Mouse (Mus musculus) kidney, embryonic 16.5 days (tissue): Measurements from ENCODE around the gene Cfap43. TPM values are rescaled to one million over a fixed set of nuclear protein-coding genes. Genes with fewer than 3 reads are reported as not detected.

ENCODE experiments used
- ATAC-seq: fragments of 200-750 bp; cut with Nextera tagmentation; 2 replicates; pipeline ENCODE4 v1.8.0; 2017; ENCODE audit warnings: moderate TSS enrichment; ENCODE audit not compliant: low FRiP score, low TSS enrichment
- H3K27ac ChIP-seq: fragments of 300-500 bp; sonication (generic); 2 replicates; pipeline ENCODE4 v1.5.1; 2014; ENCODE audit warnings: low read length
- H3K27me3 ChIP-seq: fragments of 300-500 bp; sonication (generic); 2 replicates; pipeline ENCODE4 v1.6.1; 2014; ENCODE audit warnings: low read length, control low read depth, mixed read lengths; ENCODE audit not compliant: insufficient read depth
- H3K36me3 ChIP-seq: fragments of 300-500 bp; sonication (generic); 2 replicates; pipeline ENCODE4 v1.6.1; 2014; ENCODE audit warnings: low read length, control low read depth, mixed read lengths; ENCODE audit not compliant: insufficient read depth
- H3K4me1 ChIP-seq: fragments of 300-500 bp; sonication (generic); 2 replicates; pipeline ENCODE4 v1.6.1; 2014; ENCODE audit warnings: low read length, control low read depth, mixed read lengths; ENCODE audit not compliant: insufficient read depth
- H3K4me2 ChIP-seq: fragments of 300-500 bp; sonication (generic); replicated peaks from 2 replicates; pipeline ENCODE4 v1.6.1; 2014; ENCODE audit warnings: low read depth, low read length
- H3K4me3 ChIP-seq: fragments of 300-500 bp; sonication (generic); 2 replicates; pipeline ENCODE4 v1.5.1; 2014; ENCODE audit warnings: mild to moderate bottlenecking, low read length
- H3K9ac ChIP-seq: fragments of 300-500 bp; sonication (generic); replicated peaks from 2 replicates; pipeline ENCODE4 v1.6.1; 2014; ENCODE audit warnings: low read length
- H3K9me3 ChIP-seq: fragments of 300-500 bp; sonication (generic); 2 replicates; pipeline ENCODE4 v1.6.1; 2016; ENCODE audit warnings: low read length, control low read depth
- WGBS: fragments of 180-500 bp; shearing (Covaris S2); extraction: QIAGEN DNeasy Blood & Tissue Kit; methylation state at CpG from one replicate; pipeline ENCODE4 v1.1.7; 2014; 5-methylcytosine and 5-hydroxymethylcytosine counted together
- polyA plus RNA-seq: library from polyadenylated mRNA; unstranded; fragments of >200 nt; fragmentation: Nextera tagmentation; extraction: Ambion mirVana; gene quantifications from 2 replicates; pipeline ENCODE4 v1.2.1, GENCODE M21; 2015

Cfap43 gene
- polyA plus RNA-seq, 1 experiment from 2014 or later, result 0.05 TPM

- Histone ChIP-seq H3K27me3 (peaks cover 13% of the 10 kb centered on the region), H3K4me1 (peaks cover 3% of the 10 kb centered on the region; the same call in 1 of the 2 replicates), H3K9me3 (no peaks in the 10 kb centered on the region), H3K9ac (no peak overlapping the region), H3K4me3 (no peak overlapping the region), H3K27ac (no peak overlapping the region), H3K36me3 (no peaks in the 10 kb centered on the region), H3K4me2 (0 out of 2 replicates have a peak overlapping the region, but pooled peaks have one; percentile 10)
- no peak for ATAC-seq
- 26% methylated on average over 8 of the region's 9 CpGs for WGBS
These were observed 98.1 kb downstream of the Cfap43 start for GRCm38 (mm10) chr19:47820832-47821493.

- WGBS, result 79% methylated on average over 9 of the region's 9 CpGs
- H3K36me3 ChIP-seq, result no peaks in the 10 kb centered on the region
- peaks cover 3% of the 10 kb centered on the region; the same call in 1 of the 2 replicates for H3K4me1 ChIP-seq
- H3K27me3 ChIP-seq, result peaks cover 8% of the 10 kb centered on the region
- H3K4me3 ChIP-seq, result no peak overlapping the region
- no peaks in the 10 kb centered on the region for H3K9me3 ChIP-seq
- no peak overlapping the region for H3K4me2 ChIP-seq
- no peak overlapping the region for H3K27ac ChIP-seq
- ATAC-seq, result no peak
- no peak overlapping the region for H3K9ac ChIP-seq
These were observed 101.4 kb downstream of the Cfap43 start for GRCm38 (mm10) chr19:47817692-47818091.

GRCm38 (mm10) chr19:47814721-47815120 is 104.4 kb downstream of the Cfap43 start:
- H3K4me3 ChIP-seq, result no peak overlapping the region
- no peak for ATAC-seq
- H3K4me2 ChIP-seq, result no peak overlapping the region
- 92% methylated on average over 5 of the region's 5 CpGs for WGBS
- no peak overlapping the region for H3K27ac ChIP-seq
- no peaks in the 10 kb centered on the region for H3K27me3 ChIP-seq
- H3K4me1 ChIP-seq, result no peaks in the 10 kb centered on the region
- no peaks in the 10 kb centered on the region for H3K36me3 ChIP-seq
- H3K9me3 ChIP-seq, result no peaks in the 10 kb centered on the region
- H3K9ac ChIP-seq, result no peak overlapping the region

- no peak overlapping the region for H3K27ac ChIP-seq
- no peak overlapping the region for H3K4me3 ChIP-seq
- ATAC-seq, result no peak
- H3K36me3 ChIP-seq, result no peaks in the 10 kb centered on the region
- no peaks in the 10 kb centered on the region for H3K9me3 ChIP-seq
- no peaks in the 10 kb centered on the region for H3K4me1 ChIP-seq
- H3K4me2 ChIP-seq, result no peak overlapping the region
- no peak overlapping the region for H3K9ac ChIP-seq
- no peaks in the 10 kb centered on the region for H3K27me3 ChIP-seq
- 57% methylated on average over 10 of the region's 10 CpGs for WGBS
These were observed 107.0 kb downstream of the Cfap43 start for GRCm38 (mm10) chr19:47812091-47812490.

- no peaks in the 10 kb centered on the region for H3K9me3 ChIP-seq
These were observed 120.5 kb downstream of the Cfap43 start for GRCm38 (mm10) chr19:47798583-47798982.

GRCm38 (mm10) chr19:47796699-47797098 is 122.4 kb downstream of the Cfap43 start:
- no peak overlapping the region for H3K4me2 ChIP-seq
- H3K27me3 ChIP-seq, result no peaks in the 10 kb centered on the region
- no peaks in the 10 kb centered on the region for H3K9me3 ChIP-seq
- no peak overlapping the region for H3K27ac ChIP-seq
- H3K36me3 ChIP-seq, result no peaks in the 10 kb centered on the region
- WGBS, result 78% methylated on average over 7 of the region's 7 CpGs
- H3K4me3 ChIP-seq, result no peak overlapping the region
- 0 out of 2 replicates have a peak, but pooled peaks cover 4% of the 10 kb centered on the region for H3K4me1 ChIP-seq
- ATAC-seq, result no peak
- H3K9ac ChIP-seq, result no peak overlapping the region

More at GRCm38 (mm10) chr19:47798583-47798982, 120.5 kb downstream of the Cfap43 start:
- no peak overlapping the region for H3K4me2 ChIP-seq
- WGBS, result 22% methylated on average over 10 of the region's 10 CpGs
- no peak for ATAC-seq
- H3K9ac ChIP-seq, result no peak overlapping the region
- no peak overlapping the region for H3K4me3 ChIP-seq
- H3K27me3 ChIP-seq, result no peaks in the 10 kb centered on the region
- 0 out of 2 replicates have a peak, but pooled peaks cover 4% of the 10 kb centered on the region for H3K4me1 ChIP-seq
- H3K27ac ChIP-seq, result no peak overlapping the region
- H3K36me3 ChIP-seq, result no peaks in the 10 kb centered on the region

GRCm38 (mm10) chr19:47795009-47795728 is 123.9 kb downstream of the Cfap43 start:
- Histone ChIP-seq H3K36me3 (no peaks in the 10 kb centered on the region), H3K4me3 (no peak overlapping the region), H3K4me2 (0 out of 2 replicates have a peak overlapping the region, but pooled peaks have one; percentile 10), H3K9me3 (no peaks in the 10 kb centered on the region), H3K9ac (no peak overlapping the region), H3K27me3 (no peaks in the 10 kb centered on the region), H3K4me1 (0 out of 2 replicates have a peak, but pooled peaks cover 4% of the 10 kb centered on the region), H3K27ac (no peak overlapping the region)
- 46% methylated on average over 15 of the region's 15 CpGs for WGBS
- peak; percentile 27; the same call in 1 of the 2 replicates for ATAC-seq

- no peak overlapping the region for H3K4me3 ChIP-seq
- no peak overlapping the region for H3K9ac ChIP-seq
- no peak overlapping the region for H3K4me2 ChIP-seq
- H3K27me3 ChIP-seq, result no peaks in the 10 kb centered on the region
- no peak overlapping the region for H3K27ac ChIP-seq
- no peak for ATAC-seq
- H3K4me1 ChIP-seq, result 0 out of 2 replicates have a peak, but pooled peaks cover 4% of the 10 kb centered on the region
- no peaks in the 10 kb centered on the region for H3K36me3 ChIP-seq
- no peaks in the 10 kb centered on the region for H3K9me3 ChIP-seq
- 41% methylated on average over 5 of the region's 5 CpGs for WGBS
These were observed 124.8 kb downstream of the Cfap43 start for GRCm38 (mm10) chr19:47794331-47794730.

- H3K9me3 ChIP-seq, result no peaks in the 10 kb centered on the region
- 86% methylated on average over 11 of the region's 11 CpGs for WGBS
- H3K36me3 ChIP-seq, result no peaks in the 10 kb centered on the region
- H3K9ac ChIP-seq, result no peak overlapping the region
- H3K27me3 ChIP-seq, result no peaks in the 10 kb centered on the region
- no peak for ATAC-seq
- H3K4me2 ChIP-seq, result no peak overlapping the region
- H3K4me1 ChIP-seq, result 0 out of 2 replicates have a peak, but pooled peaks cover 4% of the 10 kb centered on the region
- no peak overlapping the region for H3K4me3 ChIP-seq
- H3K27ac ChIP-seq, result no peak overlapping the region
These were observed 128.6 kb downstream of the Cfap43 start for GRCm38 (mm10) chr19:47790316-47791020.
